Comparison of ENCODE assay signal across 27 mouse cellular contexts in genomic region chr5:88697291-88697690, GRCm38 (mm10). TPM values are rescaled to one million over a fixed set of nuclear protein-coding genes. Genes with fewer than 3 reads are reported as not detected.
DNase-seq lines count a peak whose midpoint lies in the region; ATAC-seq and TF ChIP-seq lines count a peak whose summit lies in the region.
"Had no signal": no experiment of that assay in that cellular context is flagged by ENCODE, and none has a peak within 500 bp of the region (broad histone marks: within the 10 kb centered on the region; RNA-seq: fewer than 3 reads in every experiment).

No protein-coding gene starts in this region.

- H3K4me2 ChIP-seq in heart, embryonic 11.5 days: no peak overlapping the region
- H3K4me2 ChIP-seq in forebrain, embryonic 16.5 days (ENCODE audit: low read length): no peak overlapping the region
- H3K4me2 ChIP-seq: embryonic facial prominence, embryonic 12.5 days; hindbrain, embryonic 14.5 days; liver, embryonic 12.5 days; midbrain, embryonic 12.5 days; neural tube, embryonic 13.5 days had no signal

- H3K36me3 ChIP-seq in heart, embryonic 11.5 days (ENCODE audit: control insufficient read depth, insufficient read depth, low read length): no peaks in the 10 kb centered on the region
- no peaks in the 10 kb centered on the region for H3K36me3 ChIP-seq in forebrain, embryonic 16.5 days (ENCODE audit: control insufficient read depth, insufficient read depth)
- H3K36me3 ChIP-seq: embryonic facial prominence, embryonic 12.5 days; heart, embryonic 10.5 days; liver, embryonic 12.5 days; midbrain, embryonic 12.5 days; neural tube, embryonic 13.5 days had no signal

- TF ChIP-seq POLR2A in brain, embryonic 14.5 days (IDR thresholded peaks at IDR 0.05; ENCODE audit: borderline replicate concordance, extremely low read depth, insufficient read depth, insufficient read length, poor library complexity, severe bottlenecking): no peak

- H3K4me3 ChIP-seq in heart, embryonic 11.5 days (ENCODE audit: low read depth, low read length): no peak overlapping the region
- H3K4me3 ChIP-seq in forebrain, embryonic 16.5 days (replicated peaks; ENCODE audit: low read length): no peak overlapping the region
- H3K4me3 ChIP-seq: embryonic facial prominence, embryonic 12.5 days; heart, embryonic 10.5 days; layer of hippocampus, adult 2 months; liver, embryonic 12.5 days; midbrain, embryonic 12.5 days; neural tube, embryonic 13.5 days had no signal

- ATAC-seq in heart, embryonic 11.5 days (replicated peaks; ENCODE audit: insufficient number of reproducible peaks, low FRiP score, low TSS enrichment): no peak
- ATAC-seq in forebrain, embryonic 16.5 days: peak; percentile 59; the same call in 1 of the 2 replicates
- ATAC-seq: liver, embryonic 12.5 days; liver, postnatal 0 days; Patski had no signal

- no peaks in the 10 kb centered on the region for H3K27me3 ChIP-seq in heart, embryonic 11.5 days (ENCODE audit: control insufficient read depth, insufficient read depth, low read length)
- no peaks in the 10 kb centered on the region for H3K27me3 ChIP-seq in forebrain, embryonic 16.5 days (replicated peaks; ENCODE audit: control insufficient read depth, insufficient read depth, low read length)
- H3K27me3 ChIP-seq: embryonic facial prominence, embryonic 12.5 days; liver, embryonic 12.5 days; midbrain, embryonic 12.5 days; neural tube, embryonic 13.5 days had no signal

- no peak overlapping the region for H3K27ac ChIP-seq in heart, embryonic 11.5 days (ENCODE audit: low read depth, low read length)
- no peak overlapping the region for H3K27ac ChIP-seq in forebrain, embryonic 16.5 days (ENCODE audit: low read length)
- H3K27ac ChIP-seq: embryonic facial prominence, embryonic 12.5 days; heart, embryonic 10.5 days; hindbrain, embryonic 14.5 days; layer of hippocampus, adult 2 months; liver, embryonic 12.5 days; midbrain, embryonic 12.5 days; neural tube, embryonic 13.5 days; stomach, postnatal 0 days had no signal

- TF ChIP-seq CTCF in brain, embryonic 14.5 days (IDR thresholded peaks at IDR 0.05; ENCODE audit: borderline replicate concordance, extremely low read depth, insufficient read depth, insufficient read length): no peak

- no peaks in the 10 kb centered on the region for H3K4me1 ChIP-seq in heart, embryonic 11.5 days (ENCODE audit: control insufficient read depth, insufficient read depth, low read length)
- no peaks in the 10 kb centered on the region for H3K4me1 ChIP-seq in forebrain, embryonic 16.5 days (replicated peaks; ENCODE audit: control insufficient read depth, insufficient read depth, low read length)
- H3K4me1 ChIP-seq: embryonic facial prominence, embryonic 12.5 days; heart, embryonic 10.5 days; liver, embryonic 12.5 days; midbrain, embryonic 12.5 days; neural tube, embryonic 13.5 days had no signal

- no peaks in the 10 kb centered on the region for H3K9me3 ChIP-seq in heart, embryonic 11.5 days (replicated peaks; ENCODE audit: control insufficient read depth, low read length)
- H3K9me3 ChIP-seq in forebrain, embryonic 16.5 days (ENCODE audit: control insufficient read depth, low read length): no peaks in the 10 kb centered on the region
- H3K9me3 ChIP-seq: embryonic facial prominence, embryonic 12.5 days; heart, embryonic 10.5 days; liver, embryonic 12.5 days; midbrain, embryonic 12.5 days; neural tube, embryonic 13.5 days had no signal

- no peak overlapping the region for H3K9ac ChIP-seq in heart, embryonic 11.5 days (ENCODE audit: low read depth, low read length)
- H3K9ac ChIP-seq in forebrain, embryonic 16.5 days (replicated peaks; ENCODE audit: low read depth, low read length): no peak overlapping the region
- H3K9ac ChIP-seq: embryonic facial prominence, embryonic 12.5 days; hindbrain, embryonic 14.5 days; liver, embryonic 12.5 days; liver, postnatal 0 days; midbrain, embryonic 12.5 days; neural tube, embryonic 13.5 days had no signal

- WGBS in heart, embryonic 11.5 days (ENCODE audit: insufficient replicate concordance): 78% methylated on average over 5 of the region's 5 CpGs
- WGBS in forebrain, embryonic 16.5 days: 57% methylated on average over 5 of the region's 5 CpGs

- DNase-seq in cerebellum, adult 9-10 months: peak; percentile 33
- no peak for DNase-seq in cerebellum, adult 11 months
- peak; percentile 27 for DNase-seq in heart, adult 11 months
- peak; percentile 74 for DNase-seq in brain, embryonic 14.5 days (ENCODE audit: low read depth)
- DNase-seq in kidney, adult 8-10 months: no peak
- DNase-seq: adrenal gland, postnatal 14 days; gastrocnemius, postnatal 10 days; heart, postnatal 36 days; kidney, adult 18-20 months; kidney, postnatal 36 days; left cerebral cortex, postnatal 4 days; liver, postnatal 0 days; lung, postnatal 36 days; right cerebral cortex, postnatal 4 days; thymus, adult 18-20 months; thymus, postnatal 36 days had no signal

RNA-seq across cellular contexts. Expression of gene Grsf1, which starts 21.3 kb away (rescaled TPM):
- polyA plus RNA-seq in heart, embryonic 11.5 days (2014; fragmentation: Nextera tagmentation; extraction: Ambion mirVana): 72.7 and 77.2 TPM in 2 replicates
- polyA plus RNA-seq in brain, embryonic 14.5 days (2012; rRNA removed): 64.1 and 67.5 TPM in 2 replicates
- 62.9 and 66.5 TPM in 2 replicates for polyA plus RNA-seq in forebrain, embryonic 16.5 days (2015; fragmentation: Nextera tagmentation; extraction: Ambion mirVana)

RNA-seq across cellular contexts. Expression of gene Mob1b, which starts 23.4 kb away (rescaled TPM):
- 32.4 and 39.8 TPM in 2 replicates for polyA plus RNA-seq in heart, embryonic 11.5 days (2014; fragmentation: Nextera tagmentation; extraction: Ambion mirVana)
- polyA plus RNA-seq in brain, embryonic 14.5 days (2012; rRNA removed): 14.1 and 16.6 TPM in 2 replicates
- 13.6 and 16.0 TPM in 2 replicates for polyA plus RNA-seq in forebrain, embryonic 16.5 days (2015; fragmentation: Nextera tagmentation; extraction: Ambion mirVana)

Comparison
In these comparisons a context has a peak if more than half of its experiments do, and no peak if none do; other contexts are left out.
1. DNase-seq: peak in cerebellum, adult 9-10 months (single experiment), heart, adult 11 months (single experiment) and brain, embryonic 14.5 days (single experiment); none in cerebellum, adult 11 months (single experiment) and kidney, adult 8-10 months (0 of 2).